Mouse (Mus musculus) embryonic fibroblast, embryonic 13.5 days (primary cell): ENCODE measurements at regions not wholly inside any gene's neighbourhood (a gene's known extent, or its start where the extent isn't known, plus 50 kb on each side); places are given as distances from the start of the nearest gene placed in this dataset.

Experiments used
- CTCF ChIP-seq: IDR thresholded peaks from 2 replicates; pipeline ENCODE4 v1.5.1; 2011; ENCODE audit warnings: mild to moderate bottlenecking, control low read depth, low read length, moderate library complexity, borderline replicate concordance; ENCODE audit not compliant: insufficient read depth
- POLR2A ChIP-seq: IDR thresholded peaks from 2 replicates; pipeline ENCODE4 v1.6.1; 2011; ENCODE audit warnings: low read depth, mild to moderate bottlenecking, control low read depth, low read length, moderate library complexity

DNA sequence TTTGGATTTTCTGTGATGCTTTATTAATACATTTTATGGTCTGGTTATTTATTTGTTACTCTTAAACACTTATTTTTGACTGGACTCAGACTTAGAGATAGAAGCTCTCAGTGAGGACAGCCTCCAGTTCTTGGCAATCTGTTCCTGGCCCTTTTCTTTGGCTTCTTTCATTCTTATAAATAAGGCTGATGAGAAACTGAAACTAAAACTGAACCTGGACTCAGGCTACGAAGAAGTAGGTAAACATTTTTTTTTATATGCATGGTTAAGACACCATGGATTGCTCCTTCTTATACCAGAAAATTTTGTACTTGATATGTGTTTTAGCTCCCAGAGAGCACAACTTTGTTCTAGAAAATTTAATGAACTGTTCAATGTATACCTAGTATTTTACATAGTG is 293.4 kb upstream of the Ndst3 start:
- TF ChIP-seq POLR2A (no peak), CTCF (no peak)
